24 mouse cellular contexts compared by ENCODE assay signal in the genomic region with DNA sequence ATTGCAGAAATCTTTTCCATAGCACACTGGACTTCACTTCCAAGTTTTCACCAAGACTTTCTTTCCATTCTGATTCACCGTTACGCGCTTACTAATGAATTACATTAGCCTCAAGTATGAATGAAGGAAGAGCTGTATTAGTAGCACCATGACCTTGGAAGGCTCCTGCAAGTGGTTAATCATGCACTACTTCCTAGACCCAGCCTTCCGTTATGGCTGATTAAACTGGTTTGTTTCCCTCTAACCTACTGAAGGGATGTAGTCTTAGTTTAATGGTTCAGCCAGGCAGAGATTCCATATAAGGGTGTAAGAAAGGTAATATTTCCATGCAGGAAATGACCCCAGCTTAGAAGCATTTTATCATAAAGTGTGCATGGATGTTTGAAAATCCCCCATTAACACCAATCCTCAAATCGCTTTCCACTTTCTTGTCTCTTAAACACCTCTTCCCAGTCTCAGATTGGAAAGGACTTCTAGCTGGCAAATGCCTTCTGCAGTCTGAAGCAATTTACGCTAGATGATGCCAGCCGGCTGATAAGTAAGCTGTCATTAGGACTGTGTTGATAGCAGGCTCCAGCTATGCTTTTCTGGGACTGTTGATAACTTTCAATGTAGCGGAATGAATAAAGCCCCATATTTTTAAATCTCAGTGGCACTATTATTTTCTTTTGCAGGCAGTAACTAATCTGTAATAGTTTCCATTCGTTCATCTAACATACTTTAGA.
DNase-seq lines count a peak whose midpoint lies in the region; ATAC-seq and TF ChIP-seq lines count a peak whose summit lies in the region.
"Had no signal": no experiment of that assay in that cellular context is flagged by ENCODE, and none has a peak within 500 bp of the region (broad histone marks: within the 10 kb centered on the region; RNA-seq: fewer than 3 reads in every experiment).

No protein-coding gene starts in this region.

- DNase-seq in heart, adult 8-10 months (ENCODE audit: low spot score) = no peak
- peak; percentile 27 for DNase-seq in kidney, adult 2 months
- DNase-seq in kidney, postnatal 4 days = no peak
- DNase-seq in kidney, postnatal 0 days (ENCODE audit: low spot score) = peak; percentile 60
- DNase-seq in kidney, adult 8-10 months = no peak
- DNase-seq in layer of hippocampus, postnatal 25 days (ENCODE audit: extremely low spot score in 1 of 2, low spot score in 1 of 2) = no peak
- DNase-seq: adrenal gland, adult 8-10 months; B cell, adult 2 months; cerebellum, adult 8-10 months; cerebellum, postnatal 25 days; lung, embryonic 14.5 days; lung, postnatal 14 days; midbrain, embryonic 14.5 days; thymus, postnatal 4 days had no signal

- H3K36me3 ChIP-seq in heart, embryonic 13.5 days = no peaks in the 10 kb centered on the region
- no peaks in the 10 kb centered on the region for H3K36me3 ChIP-seq in kidney, adult 2 months (ENCODE audit: control insufficient read depth, insufficient read depth, low read length)
- no peaks in the 10 kb centered on the region for H3K36me3 ChIP-seq in kidney, postnatal 0 days (ENCODE audit: insufficient read depth, low read length)
- H3K36me3 ChIP-seq: embryonic facial prominence, embryonic 10.5 days; embryonic facial prominence, embryonic 15.5 days; hindbrain, embryonic 12.5 days; intestine, embryonic 15.5 days; limb, embryonic 12.5 days; liver, embryonic 15.5 days had no signal

- H3K4me3 ChIP-seq in heart, embryonic 13.5 days = no peak overlapping the region
- H3K4me3 ChIP-seq in kidney, adult 2 months (ENCODE audit: insufficient read depth, low read depth, low read length) = no peak overlapping the region
- no peak overlapping the region for H3K4me3 ChIP-seq in kidney, postnatal 0 days (replicated peaks; ENCODE audit: low read depth, low read length)
- H3K4me3 ChIP-seq: embryonic facial prominence, embryonic 10.5 days; embryonic facial prominence, embryonic 15.5 days; forebrain, embryonic 13.5 days; hindbrain, embryonic 12.5 days; intestine, embryonic 15.5 days; left cerebral cortex, adult 2 months; limb, embryonic 12.5 days; liver, embryonic 15.5 days had no signal

- TF ChIP-seq POLR2A in kidney, adult 2 months (IDR thresholded peaks at IDR 0.05; ENCODE audit: low read depth, low read length) = no peak

- no peak overlapping the region for H3K4me2 ChIP-seq in heart, embryonic 13.5 days
- no peak overlapping the region for H3K4me2 ChIP-seq in kidney, postnatal 0 days (ENCODE audit: low read length)
- H3K4me2 ChIP-seq: embryonic facial prominence, embryonic 15.5 days; forebrain, embryonic 13.5 days; hindbrain, embryonic 12.5 days; intestine, embryonic 15.5 days; limb, embryonic 12.5 days; liver, embryonic 15.5 days; lung, embryonic 14.5 days had no signal

- WGBS in heart, embryonic 13.5 days = 46% methylated on average over 9 of the region's 9 CpGs
- 50% methylated on average over 9 of the region's 9 CpGs for WGBS in kidney, adult 2 months
- WGBS in kidney, postnatal 0 days = 55% methylated on average over 9 of the region's 9 CpGs

- peak overlapping the region; percentile 37 for H3K27ac ChIP-seq in heart, embryonic 13.5 days (replicated peaks)
- no peak overlapping the region for H3K27ac ChIP-seq in kidney, adult 2 months (ENCODE audit: insufficient read depth, low read depth, low read length)
- no peak overlapping the region for H3K27ac ChIP-seq in kidney, postnatal 0 days
- H3K27ac ChIP-seq: embryonic facial prominence, embryonic 10.5 days; embryonic facial prominence, embryonic 15.5 days; forebrain, embryonic 13.5 days; hindbrain, embryonic 12.5 days; hindbrain, postnatal 0 days; intestine, embryonic 15.5 days; left cerebral cortex, adult 2 months; limb, embryonic 12.5 days; liver, embryonic 15.5 days had no signal

- H3K4me1 ChIP-seq in heart, embryonic 13.5 days = peaks cover 16% of the 10 kb centered on the region
- no peaks in the 10 kb centered on the region for H3K4me1 ChIP-seq in kidney, adult 2 months (ENCODE audit: control insufficient read depth, insufficient read depth, low read length)
- 0 out of 2 replicates have a peak, but pooled peaks cover 3% of the 10 kb centered on the region for H3K4me1 ChIP-seq in kidney, postnatal 0 days (replicated peaks; ENCODE audit: insufficient read depth, low read length)
- H3K4me1 ChIP-seq: embryonic facial prominence, embryonic 15.5 days; forebrain, embryonic 13.5 days; hindbrain, embryonic 12.5 days; intestine, embryonic 15.5 days; liver, embryonic 15.5 days had no signal

- H3K27me3 ChIP-seq in heart, embryonic 13.5 days (replicated peaks) = no peaks in the 10 kb centered on the region
- no peaks in the 10 kb centered on the region for H3K27me3 ChIP-seq in kidney, adult 2 months (replicated peaks; ENCODE audit: control insufficient read depth, insufficient read depth, low read length)
- H3K27me3 ChIP-seq in kidney, postnatal 0 days (ENCODE audit: insufficient read depth, low read length) = no peaks in the 10 kb centered on the region
- H3K27me3 ChIP-seq: embryonic facial prominence, embryonic 15.5 days; forebrain, embryonic 13.5 days; hindbrain, embryonic 12.5 days; intestine, embryonic 15.5 days; limb, embryonic 12.5 days; liver, embryonic 15.5 days had no signal

- ATAC-seq in heart, embryonic 13.5 days (ENCODE audit: extremely low read depth, insufficient number of reproducible peaks, low FRiP score, low TSS enrichment) = peak; percentile 51; the same call in 1 of the 2 replicates
- peak; percentile 93 for ATAC-seq in kidney, postnatal 0 days (replicated peaks; ENCODE audit: low FRiP score, low read depth)
- ATAC-seq: forebrain, embryonic 13.5 days; hindbrain, postnatal 0 days; intestine, embryonic 15.5 days had no signal

- no peak for TF ChIP-seq CTCF in kidney, adult 2 months (conservative IDR thresholded peaks at IDR 0.05; ENCODE audit: insufficient read depth, insufficient read length, low read depth, low read length)
- no peak for TF ChIP-seq CTCF in kidney, postnatal 0 days (IDR thresholded peaks at IDR 0.05; ENCODE audit: low read depth)

- H3K9me3 ChIP-seq in heart, embryonic 13.5 days = no peaks in the 10 kb centered on the region
- no peaks in the 10 kb centered on the region for H3K9me3 ChIP-seq in kidney, postnatal 0 days (replicated peaks; ENCODE audit: low read length)
- H3K9me3 ChIP-seq: embryonic facial prominence, embryonic 10.5 days; embryonic facial prominence, embryonic 15.5 days; forebrain, embryonic 13.5 days; hindbrain, embryonic 12.5 days; intestine, embryonic 15.5 days; limb, embryonic 12.5 days; liver, embryonic 15.5 days had no signal

- H3K9ac ChIP-seq in heart, embryonic 13.5 days = no peak overlapping the region
- H3K9ac ChIP-seq in kidney, postnatal 0 days (ENCODE audit: low read depth, low read length) = no peak overlapping the region
- H3K9ac ChIP-seq: embryonic facial prominence, embryonic 15.5 days; forebrain, embryonic 13.5 days; hindbrain, embryonic 12.5 days; intestine, embryonic 15.5 days; limb, embryonic 12.5 days; liver, embryonic 15.5 days; lung, embryonic 14.5 days had no signal

Comparison
In these comparisons a context has a peak if more than half of its experiments do, and no peak if none do; other contexts are left out.
1. DNase-seq: peak in kidney, adult 2 months (single experiment) and kidney, postnatal 0 days (single experiment); none in heart, adult 8-10 months (single experiment), kidney, postnatal 4 days (0 of 2), kidney, adult 8-10 months (0 of 2) and layer of hippocampus, postnatal 25 days (0 of 2).